Mouse (Mus musculus): ENCODE measurements around the gene Zdhhc8. TPM values are rescaled to one million over a fixed set of nuclear protein-coding genes. Genes with fewer than 3 reads are reported as not detected.
"Not testable (repeated sequence)": the region's sequence is repeated elsewhere in the genome, so short reads cannot be mapped to it uniquely, and the experiment has no call there.

Gene Zdhhc8
- total RNA-seq, 2 experiments from 2014 or later: 0.56 to 3.1 TPM

- ATAC-seq (replicated peaks; ENCODE audit: low FRiP score, low TSS enrichment, poor library complexity, severe bottlenecking): no peak
These were observed 31.4 kb downstream of the Zdhhc8 start for GRCm38 (mm10) chr16:18203430-18204091.

GRCm38 (mm10) chr16:18202061-18202460 is 32.9 kb downstream of the Zdhhc8 start:
- no peak for ATAC-seq (replicated peaks; ENCODE audit: low FRiP score, low TSS enrichment, poor library complexity, severe bottlenecking)

- ATAC-seq (replicated peaks; ENCODE audit: low FRiP score, low TSS enrichment, poor library complexity, severe bottlenecking): no peak
These were observed 33.3 kb downstream of the Zdhhc8 start for GRCm38 (mm10) chr16:18201620-18202019.

GRCm38 (mm10) chr16:18200062-18200461 is 34.9 kb downstream of the Zdhhc8 start:
- ATAC-seq (replicated peaks; ENCODE audit: low FRiP score, low TSS enrichment, poor library complexity, severe bottlenecking): no peak

- no peak for ATAC-seq (replicated peaks; ENCODE audit: low FRiP score, low TSS enrichment, poor library complexity, severe bottlenecking)
These were observed 36.4 kb downstream of the Zdhhc8 start for GRCm38 (mm10) chr16:18198365-18199098.

GRCm38 (mm10) chr16:18197881-18198280 is 37.1 kb downstream of the Zdhhc8 start:
- no peak for ATAC-seq (replicated peaks; ENCODE audit: low FRiP score, low TSS enrichment, poor library complexity, severe bottlenecking)

GRCm38 (mm10) chr16:18195561-18195960 is 39.4 kb downstream of the Zdhhc8 start:
- not testable (repeated sequence) for ATAC-seq (replicated peaks; ENCODE audit: low FRiP score, low TSS enrichment, poor library complexity, severe bottlenecking)

GRCm38 (mm10) chr16:18195068-18195467 is 39.9 kb downstream of the Zdhhc8 start:
- ATAC-seq (replicated peaks; ENCODE audit: low FRiP score, low TSS enrichment, poor library complexity, severe bottlenecking): no peak

GRCm38 (mm10) chr16:18194208-18194985 is 40.5 kb downstream of the Zdhhc8 start:
- ATAC-seq (replicated peaks; ENCODE audit: low FRiP score, low TSS enrichment, poor library complexity, severe bottlenecking): no peak

GRCm38 (mm10) chr16:18191006-18191405 is 43.9 kb downstream of the Zdhhc8 start:
- ATAC-seq (replicated peaks; ENCODE audit: low FRiP score, low TSS enrichment, poor library complexity, severe bottlenecking): no peak

- 0 out of 2 replicates have a peak, but pooled peaks have one; percentile 6 for ATAC-seq (replicated peaks; ENCODE audit: low FRiP score, low TSS enrichment, poor library complexity, severe bottlenecking)
These were observed 47.7 kb downstream of the Zdhhc8 start for GRCm38 (mm10) chr16:18187221-18187620.

- ATAC-seq (replicated peaks; ENCODE audit: low FRiP score, low TSS enrichment, poor library complexity, severe bottlenecking): peak; percentile 53
These were observed 48.1 kb downstream of the Zdhhc8 start for GRCm38 (mm10) chr16:18186798-18187197.

GRCm38 (mm10) chr16:18185715-18186449 is 49.1 kb downstream of the Zdhhc8 start:
- ATAC-seq (replicated peaks; ENCODE audit: low FRiP score, low TSS enrichment, poor library complexity, severe bottlenecking): no peak

- no peak for ATAC-seq (replicated peaks; ENCODE audit: low FRiP score, low TSS enrichment, poor library complexity, severe bottlenecking)
These were observed 52.2 kb downstream of the Zdhhc8 start for GRCm38 (mm10) chr16:18182766-18183165.

GRCm38 (mm10) chr16:18181398-18181797 is 53.5 kb downstream of the Zdhhc8 start:
- ATAC-seq (replicated peaks; ENCODE audit: low FRiP score, low TSS enrichment, poor library complexity, severe bottlenecking): no peak

GRCm38 (mm10) chr16:18179591-18179990 is 55.3 kb downstream of the Zdhhc8 start:
- no peak for ATAC-seq (replicated peaks; ENCODE audit: low FRiP score, low TSS enrichment, poor library complexity, severe bottlenecking)

GRCm38 (mm10) chr16:18176758-18177157 is 58.2 kb downstream of the Zdhhc8 start:
- ATAC-seq (replicated peaks; ENCODE audit: low FRiP score, low TSS enrichment, poor library complexity, severe bottlenecking): 0 out of 2 replicates have a peak, but pooled peaks have one; percentile 13

- ATAC-seq (replicated peaks; ENCODE audit: low FRiP score, low TSS enrichment, poor library complexity, severe bottlenecking): no peak
These were observed 59.0 kb downstream of the Zdhhc8 start for GRCm38 (mm10) chr16:18175817-18176541.

- no peak for ATAC-seq (replicated peaks; ENCODE audit: low FRiP score, low TSS enrichment, poor library complexity, severe bottlenecking)
These were observed 61.1 kb downstream of the Zdhhc8 start for GRCm38 (mm10) chr16:18173788-18174187.

Measured in megakaryocyte-erythroid progenitor cell, adult 5-6 weeks (primary cell).